Mouse (Mus musculus) midbrain, embryonic 15.5 days (tissue): ENCODE results near the gene Syndig1l. TPM values are rescaled to one million over a fixed set of nuclear protein-coding genes. Genes with fewer than 3 reads are reported as not detected.

Experiments
- ATAC-seq: fragments of 200-750 bp; cut with Nextera tagmentation; replicated peaks from 2 replicates; pipeline ENCODE4 v1.8.0; 2017; ENCODE audit warnings: moderate TSS enrichment
- H3K27ac ChIP-seq: fragments of 300-500 bp; sonication (generic); 2 replicates; pipeline ENCODE4 v1.5.1; 2015; ENCODE audit warnings: mild to moderate bottlenecking, inconsistent platforms
- H3K27me3 ChIP-seq: fragments of 300-500 bp; sonication (generic); replicated peaks from 2 replicates; pipeline ENCODE4 v1.6.1; 2015; ENCODE audit warnings: inconsistent platforms
- H3K36me3 ChIP-seq: fragments of 300-500 bp; sonication (generic); replicated peaks from 2 replicates; pipeline ENCODE4 v1.6.1; 2015; ENCODE audit warnings: inconsistent platforms
- H3K4me1 ChIP-seq: fragments of 300-500 bp; sonication (generic); 2 replicates; pipeline ENCODE4 v1.6.1; 2015; ENCODE audit warnings: inconsistent platforms
- H3K4me2 ChIP-seq: fragments of 300-500 bp; sonication (generic); 2 replicates; pipeline ENCODE4 v1.6.1; 2015; ENCODE audit warnings: inconsistent platforms, mild to moderate bottlenecking, moderate library complexity
- H3K4me3 ChIP-seq: fragments of 300-500 bp; sonication (generic); 2 replicates; pipeline ENCODE4 v1.5.1; 2015; ENCODE audit warnings: mild to moderate bottlenecking, inconsistent platforms
- H3K9ac ChIP-seq: fragments of 300-500 bp; sonication (generic); 2 replicates; pipeline ENCODE4 v1.6.1; 2015; ENCODE audit warnings: mild to moderate bottlenecking, inconsistent platforms
- H3K9me3 ChIP-seq: fragments of 300-500 bp; sonication (generic); 2 replicates; pipeline ENCODE4 v1.6.1; 2016; ENCODE audit warnings: inconsistent platforms
- WGBS: fragments of 180-500 bp; shearing (Covaris S2); methylation state at CpG from one replicate; pipeline ENCODE4 v1.1.7; 2015; ENCODE audit warnings: mixed read lengths; 5-methylcytosine and 5-hydroxymethylcytosine counted together
- polyA plus RNA-seq: library from polyadenylated mRNA; unstranded; fragments of >200 nt; fragmentation: Nextera tagmentation; extraction: Ambion mirVana; gene quantifications from 2 replicates; pipeline ENCODE4 v1.2.1, GENCODE M21; 2015

Gene Syndig1l
- polyA plus RNA-seq, 1 experiment from 2014 or later: 12.9 TPM

DNA sequence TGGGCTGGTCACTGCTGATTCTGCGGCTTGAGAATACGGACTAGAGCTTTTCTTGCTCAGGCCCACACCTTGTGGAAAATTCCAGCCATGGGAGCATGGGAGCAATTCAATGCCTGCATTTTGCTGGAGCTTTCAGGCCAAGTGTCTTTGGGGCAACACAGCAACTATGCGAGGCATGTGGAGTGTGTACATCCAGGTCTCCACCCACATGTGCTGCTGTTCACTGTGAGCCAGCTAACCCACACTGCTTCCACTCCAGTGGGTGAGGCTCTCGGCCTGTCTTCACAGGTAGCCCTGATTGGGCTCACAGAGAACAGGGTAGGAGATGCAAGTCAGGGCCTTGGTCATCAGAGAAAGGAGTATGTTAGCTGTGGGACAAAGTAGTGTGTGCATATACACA, 9.2 kb upstream of the Syndig1l start:
- 88% methylated on average over 4 of the region's 4 CpGs for WGBS

DNA sequence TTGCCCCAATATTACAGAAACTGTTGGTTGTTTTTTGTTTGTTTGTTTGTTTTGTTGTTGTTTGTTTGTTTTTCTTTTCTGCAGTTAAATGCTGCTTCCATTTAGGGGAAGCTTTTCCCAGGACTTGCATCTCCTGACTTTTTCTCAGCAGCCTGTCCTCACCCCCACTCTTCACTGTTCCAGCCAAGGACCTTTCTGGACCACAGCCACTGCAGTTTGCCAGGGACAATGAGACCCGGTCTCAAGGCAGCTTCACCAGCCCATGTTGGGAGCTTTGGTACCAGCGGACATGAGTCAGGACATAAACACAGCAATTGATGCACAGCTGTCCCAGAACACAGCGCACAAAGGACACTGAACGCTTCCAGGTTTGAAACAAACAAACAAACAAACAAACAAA, 8.3 kb upstream of the Syndig1l start:
- WGBS: 77% methylated on average over 4 of the region's 4 CpGs
- Histone ChIP-seq H3K27me3 (peaks cover 3% of the 10 kb centered on the region; the same call in 1 of the 2 replicates), H3K4me1 (peaks cover 14% of the 10 kb centered on the region; the same call in 1 of the 2 replicates), H3K4me2 (no peak overlapping the region), H3K36me3 (no peaks in the 10 kb centered on the region), H3K9me3 (no peaks in the 10 kb centered on the region), H3K4me3 (no peak overlapping the region), H3K27ac (no peak overlapping the region), H3K9ac (no peak overlapping the region)
- ATAC-seq: no peak

More for the DNA sequence above, 9.2 kb upstream of the Syndig1l start:
- Histone ChIP-seq H3K27ac (no peak overlapping the region), H3K9me3 (no peaks in the 10 kb centered on the region), H3K36me3 (no peaks in the 10 kb centered on the region), H3K27me3 (no peaks in the 10 kb centered on the region), H3K4me1 (peaks cover 10% of the 10 kb centered on the region; the same call in 1 of the 2 replicates), H3K4me3 (no peak overlapping the region), H3K9ac (no peak overlapping the region), H3K4me2 (no peak overlapping the region)
- ATAC-seq: no peak

DNA sequence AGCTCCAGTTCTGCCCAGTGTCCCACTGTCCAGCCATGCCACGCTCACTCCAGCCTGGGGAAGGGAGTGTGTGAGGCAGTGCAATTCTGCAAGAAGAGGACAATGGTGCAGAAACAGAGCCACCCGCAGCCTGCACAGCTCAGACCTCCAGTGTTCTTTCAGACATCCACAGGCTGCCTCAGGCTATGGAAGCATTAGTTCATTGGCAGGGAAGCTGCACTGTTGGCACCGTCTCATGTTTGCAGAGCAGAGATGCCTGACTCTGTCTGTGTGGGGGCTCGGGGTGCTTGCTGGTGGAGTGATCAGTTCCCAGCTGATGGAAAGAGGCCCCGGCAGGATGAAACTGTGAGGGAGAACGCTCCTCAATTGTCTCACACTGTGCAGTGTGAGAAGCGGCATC, 4.0 kb upstream of the Syndig1l start:
- ATAC-seq: peak; percentile 29; the same call in 1 of the 2 replicates
- WGBS: 46% methylated on average over 7 of the region's 7 CpGs
- no peak overlapping the region for H3K27ac ChIP-seq

GRCm38 (mm10) chr12:84692141-84692540, 6.5 kb downstream of the Syndig1l start:
- Histone ChIP-seq H3K9me3 (no peaks in the 10 kb centered on the region), H3K27me3 (no peaks in the 10 kb centered on the region; the same call in 1 of the 2 replicates), H3K27ac (no peak overlapping the region), H3K4me2 (no peak overlapping the region), H3K36me3 (no peaks in the 10 kb centered on the region), H3K4me3 (no peak overlapping the region), H3K4me1 (no peaks in the 10 kb centered on the region), H3K9ac (no peak overlapping the region)
- 87% methylated on average over 6 of the region's 6 CpGs for WGBS
- ATAC-seq: no peak

More for the DNA sequence above, 4.0 kb upstream of the Syndig1l start:
- peaks cover 16% of the 10 kb centered on the region; the same call in 1 of the 2 replicates for H3K4me1 ChIP-seq
- no peak overlapping the region for H3K4me2 ChIP-seq
- no peaks in the 10 kb centered on the region for H3K9me3 ChIP-seq
- H3K27me3 ChIP-seq: peaks cover 22% of the 10 kb centered on the region
- H3K4me3 ChIP-seq: no peak overlapping the region
- H3K9ac ChIP-seq: no peak overlapping the region
- no peaks in the 10 kb centered on the region for H3K36me3 ChIP-seq

GRCm38 (mm10) chr12:84691347-84691746, 7.3 kb downstream of the Syndig1l start:
- no peak for ATAC-seq
- Histone ChIP-seq H3K4me2 (no peak overlapping the region), H3K27me3 (no peaks in the 10 kb centered on the region; the same call in 1 of the 2 replicates), H3K36me3 (no peaks in the 10 kb centered on the region), H3K4me1 (no peaks in the 10 kb centered on the region), H3K27ac (no peak overlapping the region), H3K9ac (no peak overlapping the region), H3K9me3 (no peaks in the 10 kb centered on the region), H3K4me3 (no peak overlapping the region)

GRCm38 (mm10) chr12:84689051-84689450, 9.6 kb downstream of the Syndig1l start:
- H3K36me3 ChIP-seq: no peaks in the 10 kb centered on the region
- H3K27me3 ChIP-seq: no peaks in the 10 kb centered on the region
- no peak overlapping the region for H3K4me2 ChIP-seq
- ATAC-seq: no peak
- 90% methylated on average over 11 of the region's 11 CpGs for WGBS
- no peaks in the 10 kb centered on the region for H3K4me1 ChIP-seq
- H3K9me3 ChIP-seq: no peaks in the 10 kb centered on the region
- H3K27ac ChIP-seq: no peak overlapping the region
- H3K9ac ChIP-seq: no peak overlapping the region
- H3K4me3 ChIP-seq: no peak overlapping the region

- no peak overlapping the region for H3K4me2 ChIP-seq
- no peaks in the 10 kb centered on the region for H3K9me3 ChIP-seq
- no peaks in the 10 kb centered on the region for H3K36me3 ChIP-seq
- H3K27ac ChIP-seq: no peak overlapping the region
- no peaks in the 10 kb centered on the region for H3K4me1 ChIP-seq
- no peak for ATAC-seq
- no peak overlapping the region for H3K9ac ChIP-seq
- 84% methylated on average over 4 of the region's 4 CpGs for WGBS
- H3K27me3 ChIP-seq: no peaks in the 10 kb centered on the region
- no peak overlapping the region for H3K4me3 ChIP-seq
These were observed 11.1 kb downstream of the Syndig1l start for GRCm38 (mm10) chr12:84687531-84687930.

- H3K9me3 ChIP-seq: no peaks in the 10 kb centered on the region
- H3K9ac ChIP-seq: no peak overlapping the region
- H3K27ac ChIP-seq: no peak overlapping the region
- H3K27me3 ChIP-seq: no peaks in the 10 kb centered on the region
- no peaks in the 10 kb centered on the region for H3K36me3 ChIP-seq
- no peak overlapping the region for H3K4me3 ChIP-seq
- no peak overlapping the region for H3K4me2 ChIP-seq
- no peak for ATAC-seq
- 8% methylated on average over 4 of the region's 4 CpGs for WGBS
- no peaks in the 10 kb centered on the region for H3K4me1 ChIP-seq
These were observed 12.5 kb downstream of the Syndig1l start for GRCm38 (mm10) chr12:84686176-84686575.

GRCm38 (mm10) chr12:84684569-84684968, 14.1 kb downstream of the Syndig1l start:
- WGBS: 70% methylated on average over 7 of the region's 7 CpGs
- no peak for ATAC-seq

DNA sequence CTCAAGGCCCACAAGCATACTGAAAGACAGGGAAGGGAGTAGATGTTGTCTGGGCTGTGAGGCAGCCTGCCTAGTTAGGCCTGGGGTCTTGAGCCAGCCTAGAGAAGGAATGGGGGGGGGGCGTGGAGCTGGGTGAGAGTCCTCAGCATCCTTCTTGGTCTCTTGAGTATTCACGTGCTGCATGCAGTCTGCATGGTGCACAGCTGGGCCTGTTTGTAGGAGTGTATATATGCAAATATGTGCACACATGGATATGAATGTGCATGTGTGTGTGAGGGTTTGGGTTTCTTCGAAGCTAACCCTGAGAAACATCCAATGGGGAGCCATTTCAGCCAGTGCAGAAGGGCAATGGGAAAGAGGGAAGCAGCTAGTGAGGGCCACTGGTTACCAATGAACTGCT, 22.6 kb downstream of the Syndig1l start:
- ATAC-seq: no peak
- Histone ChIP-seq H3K4me3 (no peak overlapping the region), H3K9ac (no peak overlapping the region), H3K27me3 (no peaks in the 10 kb centered on the region), H3K9me3 (no peaks in the 10 kb centered on the region), H3K4me2 (no peak overlapping the region), H3K27ac (peak overlapping the region; percentile 54; the same call in 1 of the 2 replicates), H3K36me3 (no peaks in the 10 kb centered on the region), H3K4me1 (peaks cover 10% of the 10 kb centered on the region)
- WGBS: 76% methylated on average over 3 of the region's 3 CpGs

More at GRCm38 (mm10) chr12:84684569-84684968, 14.1 kb downstream of the Syndig1l start:
- no peaks in the 10 kb centered on the region for H3K27me3 ChIP-seq
- H3K4me2 ChIP-seq: no peak overlapping the region
- H3K4me1 ChIP-seq: no peaks in the 10 kb centered on the region
- H3K9me3 ChIP-seq: no peaks in the 10 kb centered on the region
- H3K36me3 ChIP-seq: no peaks in the 10 kb centered on the region
- H3K9ac ChIP-seq: no peak overlapping the region
- no peak overlapping the region for H3K27ac ChIP-seq
- no peak overlapping the region for H3K4me3 ChIP-seq

GRCm38 (mm10) chr12:84674666-84675526, 23.7 kb downstream of the Syndig1l start:
- H3K27me3 ChIP-seq: no peaks in the 10 kb centered on the region
- H3K9ac ChIP-seq: no peak overlapping the region
- H3K9me3 ChIP-seq: no peaks in the 10 kb centered on the region
- H3K4me1 ChIP-seq: peaks cover 10% of the 10 kb centered on the region
- H3K4me2 ChIP-seq: no peak overlapping the region
- no peaks in the 10 kb centered on the region for H3K36me3 ChIP-seq
- H3K4me3 ChIP-seq: no peak overlapping the region
- 41% methylated on average over 14 of the region's 14 CpGs for WGBS
- ATAC-seq: peak; percentile 75; the same call in 1 of the 2 replicates
- peak overlapping the region; percentile 54 for H3K27ac ChIP-seq

- WGBS: 25% methylated on average over 10 of the region's 10 CpGs
- no peaks in the 10 kb centered on the region for H3K27me3 ChIP-seq
These were observed 27.0 kb downstream of the Syndig1l start for GRCm38 (mm10) chr12:84671646-84672045.

GRCm38 (mm10) chr12:84670555-84670954, 28.1 kb downstream of the Syndig1l start:
- H3K9ac ChIP-seq: no peak overlapping the region
- ATAC-seq: no peak
- no peaks in the 10 kb centered on the region for H3K27me3 ChIP-seq
- H3K36me3 ChIP-seq: no peaks in the 10 kb centered on the region
- peaks cover 10% of the 10 kb centered on the region for H3K4me1 ChIP-seq
- H3K27ac ChIP-seq: no peak overlapping the region
- no peaks in the 10 kb centered on the region for H3K9me3 ChIP-seq
- no peak overlapping the region for H3K4me3 ChIP-seq
- WGBS: 94% methylated on average over 3 of the region's 3 CpGs
- H3K4me2 ChIP-seq: no peak overlapping the region

More at GRCm38 (mm10) chr12:84671646-84672045, 27.0 kb downstream of the Syndig1l start:
- H3K4me1 ChIP-seq: peaks cover 10% of the 10 kb centered on the region
- ATAC-seq: no peak
- H3K4me2 ChIP-seq: no peak overlapping the region
- no peak overlapping the region for H3K9ac ChIP-seq
- H3K27ac ChIP-seq: no peak overlapping the region
- no peaks in the 10 kb centered on the region for H3K9me3 ChIP-seq
- H3K4me3 ChIP-seq: no peak overlapping the region
- no peaks in the 10 kb centered on the region for H3K36me3 ChIP-seq
